Mouse (Mus musculus): ENCODE data around the gene Nmd3. TPM values are rescaled to one million over a fixed set of nuclear protein-coding genes. Genes with fewer than 3 reads are reported as not detected.
A peak's percentile ranks its signal among the peaks of the same experiment; 100 is the strongest.

Gene Nmd3
- polyA plus RNA-seq, 1 experiment from 2014 or later: 145 TPM

DNA sequence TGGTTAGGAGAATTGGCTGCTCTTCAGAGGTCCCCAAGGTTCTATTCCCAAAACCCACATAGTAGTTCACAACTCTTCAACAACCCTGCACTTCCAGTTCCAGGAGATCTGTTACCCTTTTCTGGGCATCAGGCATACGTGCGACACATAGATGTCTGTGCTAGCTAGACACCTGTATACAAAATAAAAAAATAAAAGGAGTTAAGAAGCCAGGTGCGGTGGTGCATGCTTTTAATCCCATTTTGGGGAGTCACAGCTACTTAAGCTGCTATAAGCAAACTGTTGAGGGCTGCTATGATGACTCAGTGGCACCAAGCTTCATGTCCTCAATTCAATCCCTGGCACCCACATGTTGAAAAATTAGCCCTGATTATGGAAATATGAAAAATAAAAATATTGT lies 34.2 kb downstream of the Nmd3 start:
- Histone ChIP-seq H3K27me3 (ENCODE audit: control insufficient read depth, insufficient read depth, low read length) (no peaks in the 10 kb centered on the region), H3K9ac (ENCODE audit: low read length) (no peak overlapping the region), H3K36me3 (ENCODE audit: control insufficient read depth, insufficient read depth, low read length) (no peaks in the 10 kb centered on the region), H3K4me1 (ENCODE audit: control insufficient read depth, insufficient read depth, low read length) (no peaks in the 10 kb centered on the region), H3K4me3 (ENCODE audit: low read depth, low read length) (no peak overlapping the region), H3K9me3 (ENCODE audit: control insufficient read depth, low read length) (no peaks in the 10 kb centered on the region), H3K4me2 (ENCODE audit: low read depth, severe bottlenecking) (no peak overlapping the region), H3K27ac (replicated peaks; ENCODE audit: low read depth, low read length) (no peak overlapping the region)
- 88% methylated on average over 3 of the region's 3 CpGs for WGBS
- ATAC-seq (ENCODE audit: insufficient number of reproducible peaks, low FRiP score, low TSS enrichment, low read depth): no peak
- no peak for DNase-seq (ENCODE audit: low spot score)

DNA sequence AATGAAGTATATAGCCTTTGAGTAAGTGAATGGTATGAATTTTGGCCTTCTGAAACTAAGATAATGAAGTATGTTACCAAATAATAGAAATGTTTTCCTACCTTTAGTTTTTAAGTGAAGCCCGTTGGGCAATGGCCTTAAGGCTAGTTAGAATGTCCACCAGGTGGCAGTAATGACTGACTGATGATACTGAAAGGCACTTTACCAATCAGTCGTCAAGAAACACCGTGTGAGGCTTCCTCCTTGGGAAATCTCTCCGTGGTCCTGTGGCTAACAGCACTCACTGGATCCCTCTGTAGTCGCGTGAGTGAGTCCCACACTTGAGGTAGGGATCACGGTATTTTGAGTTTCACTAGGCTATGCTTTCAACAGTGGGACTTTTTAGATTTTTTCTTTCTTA lies 34.7 kb downstream of the Nmd3 start:
- Histone ChIP-seq H3K4me3 (ENCODE audit: low read depth, low read length) (no peak overlapping the region), H3K27me3 (ENCODE audit: control insufficient read depth, insufficient read depth, low read length) (no peaks in the 10 kb centered on the region), H3K9me3 (ENCODE audit: control insufficient read depth, low read length) (no peaks in the 10 kb centered on the region), H3K4me2 (ENCODE audit: low read depth, severe bottlenecking) (no peak overlapping the region), H3K36me3 (ENCODE audit: control insufficient read depth, insufficient read depth, low read length) (no peaks in the 10 kb centered on the region), H3K27ac (replicated peaks; ENCODE audit: low read depth, low read length) (no peak overlapping the region), H3K9ac (ENCODE audit: low read length) (no peak overlapping the region), H3K4me1 (ENCODE audit: control insufficient read depth, insufficient read depth, low read length) (no peaks in the 10 kb centered on the region)
- ATAC-seq (ENCODE audit: insufficient number of reproducible peaks, low FRiP score, low TSS enrichment, low read depth): peak; percentile 47; the same call in 1 of the 2 replicates
- DNase-seq (ENCODE audit: low spot score): peak; percentile 57
- 39% methylated on average over 7 of the region's 7 CpGs for WGBS

- H3K9ac ChIP-seq (ENCODE audit: low read length): no peak overlapping the region
- WGBS: 87% methylated on average over 1 of the region's 1 CpGs
- no peaks in the 10 kb centered on the region for H3K36me3 ChIP-seq (ENCODE audit: control insufficient read depth, insufficient read depth, low read length)
Measured at GRCm38 (mm10) chr3:69757456-69757855, 35.7 kb downstream of the Nmd3 start.

GRCm38 (mm10) chr3:69760081-69760480 lies 38.3 kb downstream of the Nmd3 start:
- Histone ChIP-seq H3K4me2 (ENCODE audit: low read depth, severe bottlenecking) (no peak overlapping the region), H3K9me3 (ENCODE audit: control insufficient read depth, low read length) (no peaks in the 10 kb centered on the region), H3K4me1 (ENCODE audit: control insufficient read depth, insufficient read depth, low read length) (no peaks in the 10 kb centered on the region), H3K9ac (ENCODE audit: low read length) (no peak overlapping the region), H3K36me3 (ENCODE audit: control insufficient read depth, insufficient read depth, low read length) (no peaks in the 10 kb centered on the region; the same call in 1 of the 2 replicates), H3K4me3 (ENCODE audit: low read depth, low read length) (no peak overlapping the region), H3K27me3 (ENCODE audit: control insufficient read depth, insufficient read depth, low read length) (no peaks in the 10 kb centered on the region), H3K27ac (replicated peaks; ENCODE audit: low read depth, low read length) (no peak overlapping the region)
- WGBS: 86% methylated on average over 6 of the region's 6 CpGs
- ATAC-seq (ENCODE audit: insufficient number of reproducible peaks, low FRiP score, low TSS enrichment, low read depth) (no peak), DNase-seq (ENCODE audit: low spot score) (no peak)

More at GRCm38 (mm10) chr3:69757456-69757855, 35.7 kb downstream of the Nmd3 start:
- no peaks in the 10 kb centered on the region for H3K9me3 ChIP-seq (ENCODE audit: control insufficient read depth, low read length)
- no peak overlapping the region for H3K4me2 ChIP-seq (ENCODE audit: low read depth, severe bottlenecking)
- no peak overlapping the region for H3K27ac ChIP-seq (replicated peaks; ENCODE audit: low read depth, low read length)
- H3K4me1 ChIP-seq (ENCODE audit: control insufficient read depth, insufficient read depth, low read length): no peaks in the 10 kb centered on the region
- no peaks in the 10 kb centered on the region for H3K27me3 ChIP-seq (ENCODE audit: control insufficient read depth, insufficient read depth, low read length)
- DNase-seq (ENCODE audit: low spot score) (no peak), ATAC-seq (ENCODE audit: insufficient number of reproducible peaks, low FRiP score, low TSS enrichment, low read depth) (no peak)
- no peak overlapping the region for H3K4me3 ChIP-seq (ENCODE audit: low read depth, low read length)

DNA sequence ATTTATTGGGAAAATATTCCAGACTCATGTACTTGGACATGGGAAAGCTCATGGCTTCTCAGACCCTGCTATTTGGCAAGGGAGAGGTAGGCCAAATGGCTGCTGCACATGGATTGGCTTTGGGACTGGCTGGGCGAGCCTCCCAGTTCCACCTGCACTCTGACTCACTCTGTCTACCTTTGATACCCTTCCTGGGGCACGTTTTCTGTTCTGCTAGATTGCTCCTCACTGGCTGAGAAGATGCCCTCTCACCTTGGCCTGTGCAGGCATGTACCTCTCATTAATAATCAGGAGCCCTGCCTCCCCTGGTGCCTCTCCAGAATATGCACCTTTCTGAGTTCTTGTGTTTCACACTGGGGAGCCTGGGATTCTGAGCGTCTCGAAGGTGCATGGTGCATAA lies 39.4 kb downstream of the Nmd3 start:
- Histone ChIP-seq H3K9me3 (ENCODE audit: control insufficient read depth, low read length) (no peaks in the 10 kb centered on the region), H3K4me2 (ENCODE audit: low read depth, severe bottlenecking) (no peak overlapping the region), H3K4me1 (ENCODE audit: control insufficient read depth, insufficient read depth, low read length) (no peaks in the 10 kb centered on the region), H3K36me3 (ENCODE audit: control insufficient read depth, insufficient read depth, low read length) (no peaks in the 10 kb centered on the region; the same call in 1 of the 2 replicates), H3K4me3 (ENCODE audit: low read depth, low read length) (no peak overlapping the region), H3K27ac (replicated peaks; ENCODE audit: low read depth, low read length) (no peak overlapping the region), H3K9ac (ENCODE audit: low read length) (no peak overlapping the region), H3K27me3 (ENCODE audit: control insufficient read depth, insufficient read depth, low read length) (no peaks in the 10 kb centered on the region)
- DNase-seq (ENCODE audit: low spot score) (no peak), ATAC-seq (ENCODE audit: insufficient number of reproducible peaks, low FRiP score, low TSS enrichment, low read depth) (no peak)
- WGBS: 85% methylated on average over 4 of the region's 4 CpGs

GRCm38 (mm10) chr3:69762838-69763368 lies 41.1 kb downstream of the Nmd3 start:
- ATAC-seq (ENCODE audit: insufficient number of reproducible peaks, low FRiP score, low TSS enrichment, low read depth) (no peak), DNase-seq (ENCODE audit: low spot score) (no peak)
- H3K9me3 ChIP-seq (ENCODE audit: control insufficient read depth, low read length): no peaks in the 10 kb centered on the region
- 68% methylated on average over 6 of the region's 6 CpGs for WGBS
- no peak overlapping the region for H3K9ac ChIP-seq (ENCODE audit: low read length)
- H3K27me3 ChIP-seq (ENCODE audit: control insufficient read depth, insufficient read depth, low read length): no peaks in the 10 kb centered on the region
- no peak overlapping the region for H3K27ac ChIP-seq (replicated peaks; ENCODE audit: low read depth, low read length)
- H3K4me3 ChIP-seq (ENCODE audit: low read depth, low read length): no peak overlapping the region
- H3K4me2 ChIP-seq (ENCODE audit: low read depth, severe bottlenecking): no peak overlapping the region
- H3K36me3 ChIP-seq (ENCODE audit: control insufficient read depth, insufficient read depth, low read length): no peaks in the 10 kb centered on the region; the same call in 1 of the 2 replicates
- H3K4me1 ChIP-seq (ENCODE audit: control insufficient read depth, insufficient read depth, low read length): no peaks in the 10 kb centered on the region

DNA sequence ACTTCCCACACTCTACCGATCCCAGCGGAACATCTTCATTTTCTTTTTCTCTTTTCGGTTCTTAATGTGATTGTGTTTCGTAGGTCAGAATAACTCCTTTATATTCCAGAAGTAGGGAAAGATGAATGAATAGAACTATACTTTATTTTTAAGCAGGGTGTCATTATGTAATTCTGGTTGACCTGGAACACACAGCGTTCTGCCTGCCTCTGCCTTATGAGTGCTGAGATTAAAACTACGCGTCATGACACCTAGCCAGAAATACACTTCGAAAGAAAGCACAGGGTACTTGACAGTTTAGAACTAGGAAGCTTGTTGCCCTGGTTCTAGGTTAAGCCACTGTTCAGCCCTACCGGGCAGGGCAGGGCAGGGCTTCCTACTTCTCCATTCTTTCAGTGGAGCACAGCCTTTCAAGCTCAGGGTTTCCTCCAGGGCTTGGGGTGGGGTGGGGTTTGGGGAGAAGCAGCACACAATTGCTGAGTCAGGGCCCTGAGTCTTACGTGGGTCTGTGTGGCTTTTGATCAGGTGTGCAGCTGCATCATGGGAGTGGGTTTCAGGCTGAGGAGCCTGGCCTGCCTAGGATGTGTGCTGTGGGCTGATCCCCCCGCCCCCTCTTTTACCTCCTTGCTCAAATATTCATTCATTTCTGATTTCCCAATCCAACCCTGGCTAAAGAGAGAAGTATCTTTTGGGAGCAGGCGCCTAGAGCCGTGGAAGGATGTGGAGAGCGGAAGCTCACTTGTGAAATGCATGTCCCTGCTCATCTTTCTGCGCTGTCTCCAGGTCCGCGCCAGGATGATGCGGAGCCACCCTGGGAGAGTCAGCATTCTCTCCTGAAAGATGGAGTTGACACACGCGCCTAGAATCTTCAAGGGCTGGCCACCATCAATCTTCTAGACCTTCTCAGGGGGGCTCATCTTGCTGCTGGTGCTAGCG lies 42.1 kb downstream of the Nmd3 start:
- no peak for DNase-seq (ENCODE audit: low spot score)
- H3K4me3 ChIP-seq (ENCODE audit: low read depth, low read length): no peak overlapping the region
- H3K36me3 ChIP-seq (ENCODE audit: control insufficient read depth, insufficient read depth, low read length): no peaks in the 10 kb centered on the region; the same call in 1 of the 2 replicates
- no peak overlapping the region for H3K4me2 ChIP-seq (ENCODE audit: low read depth, severe bottlenecking)
- no peak overlapping the region for H3K27ac ChIP-seq (replicated peaks; ENCODE audit: low read depth, low read length)
- no peaks in the 10 kb centered on the region for H3K4me1 ChIP-seq (ENCODE audit: control insufficient read depth, insufficient read depth, low read length)
- no peaks in the 10 kb centered on the region for H3K9me3 ChIP-seq (ENCODE audit: control insufficient read depth, low read length)
- H3K9ac ChIP-seq (ENCODE audit: low read length): no peak overlapping the region
- no peaks in the 10 kb centered on the region for H3K27me3 ChIP-seq (ENCODE audit: control insufficient read depth, insufficient read depth, low read length)
- WGBS: 91% methylated on average over 21 of the region's 21 CpGs
- ATAC-seq (ENCODE audit: insufficient number of reproducible peaks, low FRiP score, low TSS enrichment, low read depth): no peak

DNA sequence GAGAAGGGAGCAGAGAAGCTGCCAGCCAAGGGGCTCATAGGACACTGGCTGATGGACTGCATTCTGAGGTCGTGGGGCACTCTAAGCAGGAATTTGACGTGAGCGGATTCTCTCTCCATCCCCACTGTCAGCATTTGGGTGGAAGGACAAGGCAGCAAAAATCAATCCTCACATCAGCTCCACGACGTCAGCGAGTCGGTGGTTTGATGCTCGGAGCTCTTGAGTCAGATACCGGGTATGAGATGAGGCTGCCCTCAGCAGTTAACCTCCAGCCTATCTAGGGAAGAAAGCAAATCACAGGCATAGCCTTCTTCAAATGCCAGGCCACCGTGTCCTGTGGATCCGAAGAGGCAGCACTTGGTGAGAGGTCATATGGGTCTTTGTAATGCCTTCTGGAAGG lies 43.4 kb downstream of the Nmd3 start:
- Histone ChIP-seq H3K4me2 (ENCODE audit: low read depth, severe bottlenecking) (no peak overlapping the region), H3K27me3 (ENCODE audit: control insufficient read depth, insufficient read depth, low read length) (no peaks in the 10 kb centered on the region), H3K36me3 (ENCODE audit: control insufficient read depth, insufficient read depth, low read length) (no peaks in the 10 kb centered on the region; the same call in 1 of the 2 replicates), H3K4me3 (ENCODE audit: low read depth, low read length) (no peak overlapping the region), H3K9ac (ENCODE audit: low read length) (no peak overlapping the region), H3K9me3 (ENCODE audit: control insufficient read depth, low read length) (no peaks in the 10 kb centered on the region), H3K27ac (replicated peaks; ENCODE audit: low read depth, low read length) (no peak overlapping the region), H3K4me1 (ENCODE audit: control insufficient read depth, insufficient read depth, low read length) (no peaks in the 10 kb centered on the region)
- 95% methylated on average over 11 of the region's 11 CpGs for WGBS
- no peak for ATAC-seq (ENCODE audit: insufficient number of reproducible peaks, low FRiP score, low TSS enrichment, low read depth)
- no peak for DNase-seq (ENCODE audit: low spot score)

Measured in limb, embryonic 11.5 days (tissue).